Mouse (Mus musculus): Measurements from ENCODE around the gene Nell1. TPM values are rescaled to one million over a fixed set of nuclear protein-coding genes. Genes with fewer than 3 reads are reported as not detected.

Nell1 gene
- polyA plus RNA-seq (2015; fragmentation: Nextera tagmentation; extraction: Ambion mirVana): 0.71 and 1.1 TPM in 2 replicates

DNA sequence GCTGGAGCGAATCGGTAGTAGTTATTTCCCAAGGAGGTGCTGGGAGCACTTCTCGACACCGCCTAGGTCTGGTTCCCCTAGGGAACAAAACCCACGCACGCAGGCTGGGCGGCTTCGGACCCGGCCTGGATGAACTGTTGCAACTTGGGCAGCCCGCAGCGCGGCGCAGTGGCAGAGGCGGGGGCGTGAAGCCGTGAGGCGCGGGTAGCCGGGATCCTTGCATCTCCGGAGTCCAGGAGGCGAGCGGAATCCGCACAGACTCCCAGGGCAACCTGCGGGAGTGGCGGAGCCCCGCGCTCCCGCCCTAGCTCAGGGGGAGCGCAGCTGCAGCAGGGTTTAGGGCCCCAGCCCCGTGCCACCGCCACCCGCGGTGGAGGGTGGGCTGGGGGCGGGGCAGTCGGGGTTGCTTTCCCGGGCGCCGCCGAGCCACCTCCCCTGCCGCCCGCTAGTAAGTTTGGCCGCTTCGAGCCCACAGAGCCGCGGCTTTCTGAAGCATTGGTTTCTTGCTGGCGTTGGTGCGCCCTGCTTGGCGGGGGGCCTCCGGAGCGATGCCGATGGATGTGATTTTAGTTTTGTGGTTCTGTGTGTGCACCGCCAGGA lies at the start of gene Nell1:
Nell1 (plus strand) TSS at position 24 of the 600 bp plus-strand sequence.

DNA sequence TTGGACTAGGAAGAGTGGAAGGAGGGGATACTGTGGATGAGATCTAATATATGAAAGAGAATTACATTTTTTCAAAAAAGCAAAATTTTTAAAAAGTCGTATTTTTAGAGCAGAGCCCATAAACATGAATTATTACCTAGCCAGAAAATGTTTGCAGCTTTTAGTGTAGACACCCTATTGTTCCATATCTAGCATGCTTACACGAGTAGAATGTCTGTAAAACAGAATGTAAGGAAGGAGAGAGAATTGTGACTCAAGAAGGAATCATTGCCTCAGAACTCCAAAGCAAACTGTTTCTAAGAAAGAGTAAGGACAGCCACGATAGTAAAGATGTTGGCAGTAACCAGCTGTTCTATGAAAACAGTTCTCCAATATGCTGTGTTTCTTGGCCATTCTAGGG lies 624.2 kb downstream of the Nell1 start, which contains the start of gene 4933405O20Rik:
4933405O20Rik (plus strand) TSS at position 301 of the 400 bp plus-strand sequence.

Other genes with a start within 250 kb of the Nell1 start
- gene Htatip2, start 215.7 kb upstream of the Nell1 start, polyA plus RNA-seq (2015; fragmentation: Nextera tagmentation; extraction: Ambion mirVana): 33.8 and 36.3 TPM in 2 replicates
- gene Prmt3, start 196.5 kb upstream of the Nell1 start, polyA plus RNA-seq (2015; fragmentation: Nextera tagmentation; extraction: Ambion mirVana): 25.4 and 27.5 TPM in 2 replicates
- not detected in 2 replicates for gene Slc6a5, start 64.7 kb upstream of the Nell1 start, polyA plus RNA-seq (2015; fragmentation: Nextera tagmentation; extraction: Ambion mirVana)